Mouse (Mus musculus): ENCODE results near the gene Gm42517.

GRCm38 (mm10) chr5:108354056-108354455 lies 13.7 kb downstream of the Gm42517 start:
- TF ChIP-seq CTCF (conservative IDR thresholded peaks at IDR 0.05; ENCODE audit: insufficient read depth, insufficient read length, low read depth, low read length) (no peak), POLR2A (IDR thresholded peaks at IDR 0.05; ENCODE audit: low read depth, low read length) (no peak)
